Mouse (Mus musculus) B cell, adult 2 months (primary cell): Measurements from ENCODE around the gene Tsen34.
"Not testable (repeated sequence)": the region's sequence is repeated elsewhere in the genome, so short reads cannot be mapped to it uniquely, and the experiment has no call there.

Experiments used
- DNase-seq, 2 experiments: peaks; one replicate each; pipeline ENCODE4 v3.0.0; 2022

The Tsen34 gene

DNA sequence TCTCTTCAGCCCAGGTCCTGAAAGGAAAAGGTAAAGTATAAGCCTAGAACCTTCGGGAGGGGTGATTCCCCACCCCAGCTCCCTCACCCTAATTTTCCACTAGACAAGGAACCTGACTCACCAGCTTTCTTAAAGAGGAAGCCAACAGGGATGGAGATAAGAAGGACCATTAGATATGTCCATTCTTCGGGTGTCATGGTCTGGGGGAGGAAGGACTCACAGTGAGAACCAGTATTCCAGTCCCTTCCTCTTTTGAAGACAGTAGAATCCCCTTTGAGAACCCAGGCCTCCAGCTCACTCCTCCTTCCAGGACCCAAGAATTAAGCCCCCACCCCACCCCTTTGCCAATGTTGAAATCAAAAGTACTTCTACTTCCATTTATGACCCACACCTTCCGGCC, 744 bp upstream of the Tsen34 start:
- no peak for DNase-seq

DNA sequence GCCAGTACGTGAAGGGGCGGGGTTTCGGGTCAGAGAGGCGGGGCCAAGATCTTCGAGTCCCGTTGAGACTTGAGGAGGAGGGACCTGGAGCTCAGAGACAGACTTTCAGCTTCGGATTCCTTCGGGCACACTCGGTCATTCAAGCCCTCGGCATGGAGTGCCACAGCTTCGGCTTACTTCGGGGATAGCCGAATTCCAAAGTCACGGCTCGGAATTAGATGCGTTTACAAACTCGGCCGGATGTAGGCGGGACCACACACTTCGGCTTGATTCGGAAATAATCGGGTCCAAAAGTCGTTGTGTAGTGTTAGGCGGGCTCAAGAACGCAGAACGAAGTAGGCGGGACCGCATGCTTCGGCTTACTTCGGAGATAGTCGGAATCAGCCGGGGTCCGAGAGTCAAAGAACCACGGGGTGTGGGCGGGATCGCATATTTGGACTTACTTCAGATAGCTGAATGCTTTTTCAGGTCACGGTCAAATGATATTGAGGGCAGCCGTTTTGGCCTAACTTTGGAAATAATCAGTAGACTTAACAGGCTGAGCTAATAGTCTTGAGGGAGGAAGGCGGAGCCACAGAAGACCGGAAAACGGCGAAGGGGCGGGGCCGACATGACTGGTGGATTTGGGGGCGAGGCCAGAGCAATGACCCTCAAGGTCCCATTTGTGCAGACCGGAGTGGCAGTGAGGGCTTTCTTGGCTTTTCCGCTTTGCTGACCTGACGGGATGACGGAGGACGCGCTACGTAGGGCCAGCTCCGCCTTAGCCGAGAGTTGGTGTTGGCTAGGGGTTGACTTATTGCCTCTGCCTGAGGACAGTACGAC, 535 bp downstream of the Tsen34 start, which contains the start of gene Mboat7:
Mboat7 (minus strand) TSS at position 537 of the 822 bp plus-strand sequence.
- peak; percentile 98 to 99 for DNase-seq

DNA sequence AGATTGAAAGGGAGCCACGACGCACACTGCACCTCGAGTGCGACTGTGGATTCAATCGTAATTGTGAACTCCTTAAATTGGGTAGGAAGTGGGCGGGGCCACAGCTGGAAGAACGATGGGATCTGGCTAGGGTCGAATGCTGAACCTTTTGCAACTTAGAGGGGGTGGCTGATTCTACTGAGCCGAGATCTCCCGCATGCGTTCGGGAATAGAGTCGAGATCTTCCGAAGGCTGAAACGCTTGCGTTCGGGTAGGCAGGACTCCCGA, 1.1 kb downstream of the Tsen34 start:
- DNase-seq = no peak

DNA sequence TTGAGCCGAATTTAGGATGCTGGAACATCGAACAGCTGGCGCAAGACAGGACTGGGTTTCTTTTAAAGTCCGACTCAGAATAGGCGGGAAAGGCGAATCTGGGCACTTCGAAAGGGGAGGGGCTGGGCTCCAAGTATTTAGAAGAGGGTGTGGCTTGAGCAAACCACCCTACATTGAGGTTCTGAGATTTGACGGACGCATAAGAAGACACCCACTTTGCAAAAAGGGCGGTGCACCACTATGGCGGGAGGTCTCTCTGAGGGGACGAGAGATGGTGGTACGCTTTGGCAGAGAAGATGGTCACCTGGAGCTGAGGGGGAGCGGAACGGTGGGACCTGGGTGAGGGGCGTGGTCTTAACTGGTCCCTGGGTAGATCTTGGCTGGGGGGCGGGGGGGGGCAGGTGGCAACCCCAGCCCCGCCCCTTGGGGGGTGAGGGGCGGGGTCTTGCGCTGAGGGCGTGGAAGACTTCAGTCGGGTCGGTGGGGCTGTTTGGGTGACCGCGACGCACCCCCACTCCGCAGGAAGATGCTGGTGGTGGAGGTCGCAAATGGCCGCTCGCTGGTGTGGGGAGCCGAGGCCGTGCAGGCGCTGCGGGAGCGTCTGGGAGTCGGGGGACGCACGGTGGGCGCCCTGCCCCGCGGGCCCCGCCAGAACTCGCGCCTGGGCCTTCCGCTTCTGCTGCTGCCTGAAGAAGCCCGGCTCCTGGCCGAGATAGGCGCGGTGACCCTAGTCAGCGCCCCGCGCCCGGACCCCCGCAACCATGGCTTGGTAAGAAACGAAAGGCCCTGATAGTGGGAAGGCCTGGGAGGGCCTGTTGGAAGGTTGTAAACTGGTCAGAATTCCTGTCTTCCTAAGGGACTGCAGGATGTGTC, 1.6 kb downstream of the Tsen34 start:
- DNase-seq = peak; percentile 76 to 79

DNA sequence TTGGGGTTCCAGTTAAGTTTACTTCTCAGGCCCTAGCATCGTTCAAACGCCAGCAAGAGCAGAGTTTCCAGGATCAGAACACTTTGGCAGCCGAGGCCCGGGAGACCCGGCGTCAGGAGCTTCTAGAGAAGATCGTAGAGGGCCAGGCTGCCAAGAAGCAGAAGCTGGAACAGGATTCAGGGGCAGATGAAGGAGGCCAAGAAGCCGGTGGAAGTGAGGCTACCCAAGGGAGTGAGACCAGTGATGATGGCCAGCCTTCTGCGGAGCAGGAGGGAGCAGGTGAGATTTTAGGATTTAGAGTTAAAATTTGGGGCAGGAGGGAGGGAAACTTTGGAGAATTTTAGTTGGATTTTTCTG, 2.3 kb downstream of the Tsen34 start:
- DNase-seq = not testable (repeated sequence)

DNA sequence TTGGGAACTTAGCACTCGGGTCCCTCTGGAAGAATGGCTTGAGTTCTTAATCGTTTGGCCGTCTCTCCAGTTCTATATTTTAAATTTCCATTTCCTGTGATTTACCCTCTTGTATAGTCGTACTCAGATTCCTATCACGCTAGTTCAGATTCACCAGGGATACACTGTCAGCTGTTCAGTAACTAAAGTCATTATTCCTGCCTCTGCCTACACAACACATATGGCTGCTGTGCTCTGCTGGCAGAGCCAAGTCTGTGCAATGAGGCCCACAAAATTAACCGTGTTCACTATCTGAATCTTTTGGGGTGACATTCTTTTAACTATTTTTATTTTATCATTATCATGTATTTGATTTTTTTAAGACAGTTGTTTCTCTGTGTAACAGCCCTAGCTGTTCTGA, 5.8 kb downstream of the Tsen34 start:
- no peak for DNase-seq

DNA sequence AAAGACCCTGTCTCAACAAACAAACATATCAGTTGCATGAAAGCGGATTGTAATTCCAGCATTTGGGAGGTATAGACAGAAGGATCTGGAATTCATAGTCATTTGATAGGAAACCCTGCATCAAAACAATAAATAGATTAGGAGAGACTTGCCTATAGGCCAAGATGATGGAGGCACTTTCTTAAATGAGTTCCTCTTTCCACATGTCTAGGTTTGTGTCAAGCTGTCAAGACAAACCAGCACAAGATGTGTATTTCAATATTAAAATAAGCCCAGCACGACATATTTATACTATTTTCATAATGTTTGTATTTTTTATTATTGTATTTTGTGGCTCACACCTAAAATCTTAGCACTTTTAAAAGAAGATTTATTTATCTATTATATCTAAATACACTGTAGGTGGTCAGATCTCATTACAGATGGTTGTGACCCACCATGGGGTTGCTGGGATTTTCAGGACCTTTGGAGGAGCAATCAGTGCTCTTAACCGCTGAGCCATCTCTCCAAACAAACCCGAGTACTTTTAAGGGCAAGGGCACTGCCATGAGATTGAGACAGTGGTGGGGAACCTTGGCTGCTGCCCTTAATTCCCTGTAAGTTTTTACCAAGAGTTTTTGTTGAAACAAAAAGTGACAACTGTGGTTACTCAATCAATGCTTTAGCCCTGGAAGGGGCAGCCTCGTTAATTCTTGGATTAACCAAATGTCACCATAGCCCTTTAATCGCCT, 10.7 kb downstream of the Tsen34 start:
- no peak for DNase-seq

DNA sequence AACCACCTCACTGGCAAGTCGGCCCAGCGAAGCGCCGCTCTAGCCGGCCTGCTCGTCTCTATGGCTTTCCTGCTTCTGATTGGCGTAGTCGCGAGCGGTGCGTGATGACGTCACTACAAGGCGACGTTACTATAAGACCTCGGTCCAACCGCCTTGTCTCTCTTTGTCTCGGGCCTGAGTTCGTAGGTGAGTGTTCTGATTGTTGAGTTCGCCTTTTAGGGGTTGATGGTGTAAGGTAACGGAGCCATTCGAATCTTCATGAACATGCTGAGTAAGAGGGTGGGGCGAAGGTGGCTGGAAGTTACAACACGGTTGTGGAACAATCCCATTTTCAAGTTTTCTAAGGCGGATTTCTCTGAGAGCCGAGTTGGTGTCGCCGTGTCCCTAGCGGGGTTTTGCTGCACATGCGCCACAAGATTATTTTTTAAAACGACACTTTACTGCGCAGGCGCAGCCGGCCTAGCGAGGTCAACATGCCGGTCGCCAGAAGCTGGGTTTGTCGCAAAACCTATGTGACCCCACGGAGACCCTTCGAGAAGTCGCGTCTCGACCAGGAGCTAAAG, 11.3 kb downstream of the Tsen34 start, which contains the start of gene Rps9:
Rps9 (plus strand) TSS at position 115 of the 563 bp plus-strand sequence.
- peak; percentile 95 for DNase-seq

DNA sequence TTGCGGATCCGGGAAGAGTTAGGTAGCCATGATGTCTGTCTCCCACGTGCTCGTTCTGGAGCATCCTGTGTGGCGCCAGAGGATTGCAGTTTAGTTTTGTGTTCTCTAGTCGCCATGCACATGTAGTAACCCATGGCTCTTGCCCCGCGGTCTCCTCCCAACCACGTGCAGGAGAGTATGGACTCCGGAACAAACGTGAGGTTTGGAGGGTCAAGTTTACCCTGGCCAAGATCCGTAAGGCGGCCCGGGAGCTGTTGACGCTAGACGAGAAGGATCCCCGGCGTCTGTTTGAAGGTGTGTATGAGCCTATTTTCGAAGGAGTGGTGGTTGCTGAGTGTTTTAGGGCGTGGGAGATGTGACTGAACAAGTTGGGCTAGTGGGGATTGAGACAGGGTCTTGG, 11.8 kb downstream of the Tsen34 start:
- DNase-seq = no peak

DNA sequence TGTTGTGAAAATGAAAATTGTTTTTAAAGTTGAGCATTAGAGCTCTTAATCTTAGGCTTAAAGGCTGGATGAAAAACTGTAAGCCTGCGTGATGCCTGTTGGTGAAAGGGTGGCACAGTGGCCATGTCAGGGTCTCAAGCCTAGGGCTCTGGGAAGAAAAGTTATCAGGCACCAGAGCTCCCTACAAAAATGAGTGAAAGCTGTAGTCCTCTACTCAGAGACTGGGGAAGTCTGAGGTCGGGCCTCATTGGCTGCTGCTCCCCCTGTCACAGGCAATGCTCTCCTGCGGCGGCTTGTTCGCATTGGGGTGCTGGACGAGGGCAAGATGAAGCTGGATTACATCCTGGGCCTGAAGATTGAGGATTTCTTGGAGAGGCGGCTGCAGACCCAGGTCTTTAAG, 12.8 kb downstream of the Tsen34 start:
- DNase-seq = not testable (repeated sequence)

DNA sequence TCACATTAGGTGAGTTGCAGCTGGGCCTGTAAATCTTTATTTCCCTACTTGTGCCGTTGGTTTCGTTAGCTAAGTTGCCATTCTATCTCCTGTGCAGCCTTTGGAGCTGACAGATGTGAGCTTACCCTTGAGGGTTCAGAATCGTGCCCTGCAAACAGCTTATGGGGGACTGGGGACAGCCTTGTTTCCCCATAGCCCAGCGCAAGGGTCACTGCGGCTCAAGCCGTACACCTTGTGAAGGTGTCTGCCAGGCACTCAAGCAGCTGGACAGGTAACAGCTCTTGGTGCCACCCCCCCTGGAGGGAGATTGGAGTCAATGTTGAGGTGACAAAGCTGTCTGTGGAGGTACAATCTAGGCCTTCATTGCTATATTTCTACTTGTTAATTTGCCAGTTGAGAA, 13.2 kb downstream of the Tsen34 start:
- DNase-seq = no peak

DNA sequence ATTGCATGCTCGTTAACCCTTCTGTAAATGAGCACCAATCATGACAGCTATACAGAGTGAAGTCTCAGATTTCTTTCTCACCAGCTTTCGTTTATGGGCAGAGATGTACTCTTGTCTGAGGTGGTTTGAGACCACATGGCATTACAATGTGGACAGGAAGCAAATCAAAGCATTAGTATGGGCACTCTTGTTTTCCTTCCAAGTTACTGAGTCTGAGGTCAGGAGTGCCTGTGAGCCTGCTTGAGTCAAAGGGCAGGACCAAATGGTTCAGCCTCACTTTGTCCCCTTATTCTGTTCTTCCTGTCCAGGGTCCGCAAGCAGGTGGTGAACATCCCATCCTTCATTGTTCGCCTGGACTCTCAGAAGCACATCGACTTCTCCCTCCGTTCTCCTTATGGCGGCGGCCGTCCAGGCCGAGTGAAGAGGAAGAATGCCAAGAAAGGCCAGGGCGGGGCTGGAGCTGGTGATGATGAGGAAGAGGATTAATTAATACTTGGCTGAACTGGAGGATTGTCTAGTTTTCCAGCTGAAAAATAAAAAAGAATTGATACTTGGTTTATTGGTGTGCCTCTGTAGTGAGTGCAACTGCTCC, 13.8 kb downstream of the Tsen34 start:
- DNase-seq = no peak

DNA sequence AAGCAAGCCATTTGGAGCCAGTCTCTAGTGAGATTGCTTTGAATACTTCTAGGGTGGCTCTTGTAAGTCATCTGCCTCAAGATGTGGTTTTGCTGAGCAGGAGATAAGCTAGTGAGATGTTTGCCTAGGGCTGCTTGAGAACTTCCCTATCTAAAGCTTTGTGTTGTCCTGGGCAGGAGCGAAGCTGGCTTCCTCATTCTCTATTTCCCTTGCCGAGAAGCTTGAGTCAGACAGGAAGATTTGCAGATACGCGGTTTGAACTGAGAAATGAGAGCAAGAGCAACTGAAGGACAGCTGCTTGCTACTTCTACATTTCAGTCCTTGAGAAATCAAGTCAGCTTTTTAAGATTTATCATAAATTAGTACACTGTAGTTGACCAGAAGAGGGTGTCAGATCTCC, 14.4 kb downstream of the Tsen34 start:
- peak; percentile 40 to 49 for DNase-seq

DNA sequence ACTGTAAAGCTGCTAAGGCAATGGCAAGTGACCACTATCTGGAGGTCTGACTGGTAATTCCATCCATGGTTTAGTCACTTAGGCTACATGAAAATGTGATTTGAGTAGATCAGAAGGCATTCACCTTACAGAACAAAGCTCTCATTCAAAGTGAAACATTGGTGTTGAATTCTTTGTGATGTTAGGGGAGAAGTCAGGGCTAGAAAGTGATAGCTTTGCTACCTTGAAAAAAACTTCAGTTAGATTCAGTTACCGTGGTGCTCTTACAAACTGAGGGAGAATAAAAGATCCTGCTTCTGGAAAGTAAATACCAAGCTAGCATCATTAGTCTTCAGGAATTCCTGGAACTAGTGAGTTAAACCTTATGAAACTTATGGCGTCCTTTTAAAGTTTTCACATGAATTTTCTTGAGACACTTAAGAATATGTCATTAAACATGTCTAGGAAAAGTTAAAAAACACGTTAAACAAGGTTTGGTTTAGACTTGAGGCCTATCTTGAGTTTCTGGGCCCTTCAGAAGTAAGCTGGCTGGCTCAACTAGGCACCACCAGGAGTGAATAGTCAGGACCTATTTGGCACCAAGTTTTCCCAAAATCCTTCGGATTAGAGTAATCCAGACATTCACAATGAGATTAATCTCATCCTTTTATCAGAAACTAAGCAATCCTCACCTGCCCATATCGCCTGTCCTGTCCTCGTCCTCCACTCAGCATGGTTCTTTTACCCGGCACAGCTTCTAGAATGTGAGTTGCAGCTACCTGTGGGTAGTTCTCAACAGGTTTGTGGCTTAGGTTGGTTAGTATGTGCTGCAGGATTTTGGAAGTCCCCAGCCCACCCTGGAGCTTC, 15.1 kb downstream of the Tsen34 start:
- DNase-seq = no peak

DNA sequence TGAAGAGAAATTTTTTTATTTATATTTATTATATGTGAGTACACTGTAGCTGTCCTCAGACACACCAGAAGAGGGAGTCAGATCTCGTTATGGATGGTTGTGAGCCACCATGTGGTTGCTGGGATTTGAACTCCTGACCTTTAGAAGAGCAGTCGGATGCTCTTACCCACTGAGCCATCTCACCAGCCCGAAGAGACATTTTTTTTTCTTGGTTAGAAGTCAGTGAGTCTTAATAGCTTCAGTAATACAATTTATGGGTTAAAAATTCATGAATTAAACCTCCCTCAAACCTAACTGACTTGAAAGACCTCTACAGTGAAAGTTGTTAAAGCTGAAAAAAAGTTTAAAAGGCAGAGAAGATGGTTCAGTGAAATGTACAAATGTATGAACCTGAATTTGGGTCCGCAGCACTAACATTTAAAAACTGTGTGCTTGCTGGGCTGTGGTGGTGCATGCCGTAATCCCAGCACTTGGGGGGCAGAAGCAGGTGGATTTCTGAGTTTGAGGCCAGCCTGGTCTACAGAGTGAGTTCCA, 15.9 kb downstream of the Tsen34 start:
- DNase-seq = not testable (repeated sequence)

DNA sequence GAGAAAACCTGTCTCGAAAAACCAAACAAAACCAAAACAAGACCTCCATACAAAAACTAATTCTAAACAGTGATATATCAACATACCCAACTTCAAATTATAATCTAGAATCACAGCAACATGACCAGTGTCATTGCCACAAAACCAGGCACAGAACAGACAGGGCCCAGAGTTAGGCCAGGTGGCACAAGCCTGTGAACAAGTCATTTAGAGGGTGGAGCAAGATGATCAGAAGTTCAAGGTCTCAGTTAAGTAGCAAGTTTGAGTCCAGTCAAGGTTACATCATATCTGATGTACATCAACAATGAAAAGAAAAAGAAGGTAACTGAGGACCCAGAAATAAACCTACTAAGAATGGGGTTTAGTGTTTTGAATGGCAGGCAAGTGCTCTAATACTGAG, 16.3 kb downstream of the Tsen34 start:
- no peak for DNase-seq

DNA sequence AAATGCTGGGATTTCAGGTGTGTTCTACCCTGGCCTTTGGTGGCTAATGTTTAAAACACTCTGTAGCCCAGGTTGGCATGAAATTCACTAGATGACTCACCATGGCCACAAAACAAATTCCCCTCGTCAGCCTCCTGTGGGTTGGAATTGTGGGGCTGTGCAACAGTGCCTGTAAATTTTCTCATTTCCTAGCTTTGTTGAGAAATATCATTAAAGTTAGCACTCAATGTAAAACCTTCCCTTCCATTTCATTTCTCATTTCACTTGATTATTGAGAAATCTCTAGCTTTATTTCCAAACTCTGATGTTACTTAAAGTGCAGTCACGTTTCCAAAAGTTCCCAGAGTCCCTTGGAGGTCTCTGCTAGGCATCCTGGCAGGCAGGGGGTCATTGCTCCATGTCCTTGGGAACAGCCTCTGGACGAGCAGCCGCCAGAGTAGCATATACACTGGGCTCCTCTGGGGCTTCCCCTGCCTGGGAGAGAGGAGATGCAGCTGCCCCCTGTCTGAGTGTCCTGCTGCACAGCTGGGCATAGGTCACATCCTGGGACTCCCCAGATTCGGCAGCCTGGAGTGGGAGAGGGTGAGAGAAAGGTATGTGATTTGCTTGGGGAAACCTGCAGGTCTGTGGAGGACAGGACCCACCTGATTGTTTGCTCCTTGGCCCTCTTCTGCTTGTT, 19.7 kb downstream of the Tsen34 start:
- no peak for DNase-seq

DNA sequence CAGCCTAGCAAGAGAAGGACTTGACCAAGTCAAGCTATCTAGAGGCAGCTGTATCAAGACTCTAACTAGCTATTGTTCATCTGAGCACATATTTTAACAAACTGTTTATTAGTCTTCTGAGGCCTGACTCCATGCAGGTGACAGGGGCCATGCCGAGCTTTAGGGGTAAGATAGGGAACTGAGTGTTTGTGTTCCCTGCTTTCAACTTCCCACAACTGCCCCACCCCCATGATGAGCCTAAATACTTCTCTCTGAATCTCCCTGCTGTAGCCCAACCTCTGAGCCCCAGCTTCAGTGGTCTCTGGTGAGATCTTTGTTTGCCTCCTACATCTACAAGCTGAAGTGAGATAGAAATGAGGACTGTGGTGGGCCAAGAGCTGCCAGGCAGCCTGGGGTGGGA, 22.6 kb downstream of the Tsen34 start:
- DNase-seq = no peak

DNA sequence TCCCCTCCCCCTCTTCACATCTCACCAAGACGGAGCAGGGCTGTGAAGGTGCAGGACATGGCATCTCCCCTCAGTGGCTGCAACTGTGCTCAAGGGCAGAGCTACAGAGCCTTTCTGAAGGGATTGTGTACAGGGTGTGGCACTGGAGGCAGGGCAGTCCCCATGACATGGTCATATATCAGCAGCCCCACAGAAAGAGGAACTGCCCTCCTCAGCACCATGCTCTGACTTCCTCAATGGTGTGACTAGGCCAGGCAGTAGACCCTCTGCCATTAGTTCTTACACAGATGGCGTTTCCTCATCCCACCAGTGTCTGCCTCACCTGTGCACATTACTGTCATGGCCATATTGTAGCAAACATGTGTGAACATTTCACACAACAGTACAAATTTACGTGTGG, 27.6 kb downstream of the Tsen34 start, which contains the start of gene Pirb:
Pirb (minus strand) TSS at position 124 of the 400 bp plus-strand sequence.
- DNase-seq = peak; percentile 40 to 56

DNA sequence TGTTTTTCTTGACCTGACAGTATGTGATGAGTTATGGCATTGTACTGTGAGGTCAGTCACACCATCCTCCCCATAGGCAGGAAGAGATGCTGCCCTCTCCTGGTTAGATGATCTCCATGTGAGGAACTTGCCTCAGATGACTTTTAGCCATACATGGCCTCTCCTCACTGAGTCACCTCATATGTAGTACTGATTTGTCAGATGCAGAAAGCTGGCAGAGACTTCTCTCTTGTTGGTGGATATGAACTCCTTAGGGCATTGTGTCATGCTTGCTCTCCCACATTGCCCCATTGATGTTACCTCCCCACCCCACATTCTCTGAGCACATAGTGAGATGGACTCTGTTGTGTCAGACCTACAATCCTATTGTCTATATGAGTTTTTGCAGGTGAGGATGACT, 32.8 kb downstream of the Tsen34 start:
- not testable (repeated sequence) for DNase-seq

DNA sequence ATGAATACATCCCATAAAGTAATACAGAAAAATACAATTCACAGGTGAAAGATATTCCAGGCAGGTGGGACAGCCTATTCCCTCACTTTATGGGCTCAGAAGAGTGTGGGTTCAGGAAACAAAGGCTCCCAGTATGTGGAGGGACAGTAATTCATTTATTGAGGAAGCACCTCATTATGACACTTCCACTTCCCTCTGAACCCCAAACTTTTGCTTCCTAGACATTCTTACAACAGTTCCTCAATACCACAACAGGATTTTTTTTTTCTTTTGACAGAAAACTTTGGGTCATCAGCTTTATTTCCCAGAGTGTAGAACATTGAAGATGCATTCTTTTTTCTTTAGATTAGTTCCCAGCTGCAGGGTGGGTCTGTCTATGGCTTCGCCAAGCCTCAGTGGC, 40.0 kb downstream of the Tsen34 start:
- not testable (repeated sequence) for DNase-seq
